31 mouse cellular contexts compared by ENCODE assay signal in genomic region chr1:77137663-77138062, GRCm38 (mm10).
DNase-seq lines count a peak whose midpoint lies in the region; ATAC-seq and TF ChIP-seq lines count a peak whose summit lies in the region.
"Had no signal": no experiment of that assay in that cellular context is flagged by ENCODE, and none has a peak within 500 bp of the region (broad histone marks: within the 10 kb centered on the region; RNA-seq: fewer than 3 reads in every experiment).

No protein-coding gene starts in this region.

- no peaks in the 10 kb centered on the region for H3K4me1 ChIP-seq in forebrain, embryonic 11.5 days (replicated peaks; ENCODE audit: control insufficient read depth, insufficient read depth, low read length)
- H3K4me1 ChIP-seq in forebrain, embryonic 13.5 days: 0 out of 2 replicates have a peak, but pooled peaks cover 4% of the 10 kb centered on the region
- peaks cover 16% of the 10 kb centered on the region for H3K4me1 ChIP-seq in midbrain, embryonic 10.5 days
- H3K4me1 ChIP-seq in midbrain, embryonic 16.5 days (ENCODE audit: control insufficient read depth, insufficient read depth, low read length): peaks cover 3% of the 10 kb centered on the region; the same call in 1 of the 2 replicates
- H3K4me1 ChIP-seq in thymus, adult 2 months (replicated peaks; ENCODE audit: control insufficient read depth, insufficient read depth, low read length): no peaks in the 10 kb centered on the region
- H3K4me1 ChIP-seq: hindbrain, embryonic 15.5 days; kidney, embryonic 15.5 days; liver, embryonic 13.5 days; megakaryocyte, embryonic 14.5 days had no signal

- no peak for ATAC-seq in forebrain, embryonic 11.5 days (replicated peaks; ENCODE audit: low FRiP score)
- ATAC-seq in forebrain, embryonic 13.5 days: no peak
- ATAC-seq in midbrain, embryonic 16.5 days: no peak
- ATAC-seq: lung, postnatal 0 days had no signal

- H3K36me3 ChIP-seq in forebrain, embryonic 11.5 days (ENCODE audit: control insufficient read depth, insufficient read depth, low read length): no peaks in the 10 kb centered on the region
- no peaks in the 10 kb centered on the region for H3K36me3 ChIP-seq in forebrain, embryonic 13.5 days (ENCODE audit: poor library complexity, severe bottlenecking)
- no peaks in the 10 kb centered on the region for H3K36me3 ChIP-seq in midbrain, embryonic 10.5 days
- H3K36me3 ChIP-seq in midbrain, embryonic 16.5 days (ENCODE audit: control insufficient read depth, insufficient read depth, low read length): no peaks in the 10 kb centered on the region
- no peaks in the 10 kb centered on the region for H3K36me3 ChIP-seq in thymus, adult 2 months (ENCODE audit: control insufficient read depth, insufficient read depth, low read length)
- H3K36me3 ChIP-seq: embryonic facial prominence, embryonic 13.5 days; forebrain, embryonic 10.5 days; hindbrain, embryonic 15.5 days; kidney, embryonic 15.5 days; limb, embryonic 10.5 days; limb, embryonic 15.5 days; liver, embryonic 13.5 days had no signal

- no peak overlapping the region for H3K4me2 ChIP-seq in forebrain, embryonic 11.5 days (ENCODE audit: low read depth, low read length, severe bottlenecking)
- no peak overlapping the region for H3K4me2 ChIP-seq in forebrain, embryonic 13.5 days
- no peak overlapping the region for H3K4me2 ChIP-seq in midbrain, embryonic 16.5 days (ENCODE audit: low read length)
- H3K4me2 ChIP-seq: embryonic facial prominence, embryonic 13.5 days; heart, embryonic 11.5 days; hindbrain, embryonic 15.5 days; kidney, embryonic 15.5 days; limb, embryonic 15.5 days; liver, embryonic 13.5 days had no signal

- H3K4me3 ChIP-seq in forebrain, embryonic 11.5 days (ENCODE audit: low read depth, low read length): no peak overlapping the region
- no peak overlapping the region for H3K4me3 ChIP-seq in forebrain, embryonic 13.5 days
- no peak overlapping the region for H3K4me3 ChIP-seq in midbrain, embryonic 10.5 days
- H3K4me3 ChIP-seq in midbrain, embryonic 16.5 days (ENCODE audit: low read depth, low read length): no peak overlapping the region
- no peak overlapping the region for H3K4me3 ChIP-seq in thymus, adult 2 months (ENCODE audit: control insufficient read depth, insufficient read depth, low read length)
- H3K4me3 ChIP-seq: embryonic facial prominence, embryonic 13.5 days; forebrain, embryonic 10.5 days; hindbrain, embryonic 15.5 days; kidney, embryonic 15.5 days; limb, embryonic 10.5 days; limb, embryonic 15.5 days; liver, embryonic 13.5 days; megakaryocyte, embryonic 14.5 days; myocyte had no signal

- no peak for TF ChIP-seq POLR2A in thymus, adult 2 months (IDR thresholded peaks at IDR 0.05; ENCODE audit: control insufficient read depth, extremely low read depth, insufficient read depth, low read length, poor library complexity)

- 5% methylated on average over 6 of the region's 6 CpGs for WGBS in forebrain, embryonic 11.5 days
- 6% methylated on average over 6 of the region's 6 CpGs for WGBS in forebrain, embryonic 13.5 days
- WGBS in midbrain, embryonic 10.5 days: 10% methylated on average over 6 of the region's 6 CpGs
- whole genome bisulfite sequencing in midbrain, embryonic 16.5 days: 14% methylated on average over 6 of the region's 6 CpGs
- WGBS in thymus, adult 2 months: 93% methylated on average over 6 of the region's 6 CpGs

- no peaks in the 10 kb centered on the region for H3K27me3 ChIP-seq in forebrain, embryonic 11.5 days (ENCODE audit: control insufficient read depth, insufficient read depth, low read length)
- no peaks in the 10 kb centered on the region for H3K27me3 ChIP-seq in forebrain, embryonic 13.5 days
- peaks cover 20% of the 10 kb centered on the region for H3K27me3 ChIP-seq in midbrain, embryonic 10.5 days (ENCODE audit: low read depth, poor library complexity, severe bottlenecking)
- no peaks in the 10 kb centered on the region for H3K27me3 ChIP-seq in midbrain, embryonic 16.5 days (ENCODE audit: control insufficient read depth, insufficient read depth, low read depth, low read length)
- no peaks in the 10 kb centered on the region for H3K27me3 ChIP-seq in thymus, adult 2 months (ENCODE audit: control insufficient read depth, insufficient read depth, low read length)
- H3K27me3 ChIP-seq: CH12.LX; embryonic facial prominence, embryonic 13.5 days; hindbrain, embryonic 15.5 days; kidney, embryonic 15.5 days; limb, embryonic 15.5 days; liver, embryonic 13.5 days; megakaryocyte, embryonic 14.5 days had no signal

- no peaks in the 10 kb centered on the region for H3K9me3 ChIP-seq in forebrain, embryonic 11.5 days (ENCODE audit: control insufficient read depth, low read length)
- no peaks in the 10 kb centered on the region for H3K9me3 ChIP-seq in forebrain, embryonic 13.5 days (replicated peaks)
- H3K9me3 ChIP-seq in midbrain, embryonic 10.5 days (replicated peaks): no peaks in the 10 kb centered on the region
- no peaks in the 10 kb centered on the region for H3K9me3 ChIP-seq in midbrain, embryonic 16.5 days (replicated peaks; ENCODE audit: control insufficient read depth, low read length, poor library complexity, severe bottlenecking)
- H3K9me3 ChIP-seq: embryonic facial prominence, embryonic 13.5 days; forebrain, embryonic 10.5 days; hindbrain, embryonic 15.5 days; kidney, embryonic 15.5 days; limb, embryonic 10.5 days; limb, embryonic 15.5 days; liver, embryonic 13.5 days had no signal

- no peak overlapping the region for H3K9ac ChIP-seq in forebrain, embryonic 11.5 days (ENCODE audit: low read length)
- H3K9ac ChIP-seq in forebrain, embryonic 13.5 days: no peak overlapping the region
- no peak overlapping the region for H3K9ac ChIP-seq in midbrain, embryonic 16.5 days (ENCODE audit: low read depth, low read length)
- H3K9ac ChIP-seq: embryonic facial prominence, embryonic 13.5 days; hindbrain, embryonic 15.5 days; kidney, embryonic 15.5 days; limb, embryonic 15.5 days; liver, embryonic 13.5 days had no signal

- DNase-seq in forebrain, embryonic 11.5 days (ENCODE audit: low spot score): peak; percentile 53
- DNase-seq in midbrain, embryonic 10.5 days (ENCODE audit: low spot score): peak; percentile 34
- peak; percentile 54 for DNase-seq in embryo, embryonic 10.5 days (ENCODE audit: low spot score)
- peak; percentile 52 for DNase-seq in retina, embryonic 14.5 days (ENCODE audit: low spot score)
- DNase-seq in thymus, adult 2 months: no peak
- no peak for DNase-seq in right cerebral cortex, adult 2 months (ENCODE audit: low spot score in 2 of 2)
- DNase-seq: adrenal gland, postnatal 14 days; cerebellum, adult 11-12 months; cerebellum, postnatal 10 days; gastrocnemius, postnatal 25 days; heart, adult 18-20 months; heart, postnatal 36 days; kidney, adult 18-20 months; kidney, postnatal 4 days; layer of hippocampus, postnatal 36 days; liver, embryonic 13.5 days; lung, adult 18-20 months; lung, postnatal 4 days had no signal

- no peak for TF ChIP-seq CTCF in thymus, adult 2 months (IDR thresholded peaks at IDR 0.05; ENCODE audit: borderline replicate concordance, control insufficient read depth, extremely low read depth, insufficient read depth, low read length, poor library complexity)

- no peak overlapping the region for H3K27ac ChIP-seq in forebrain, embryonic 11.5 days (ENCODE audit: low read depth, low read length)
- H3K27ac ChIP-seq in forebrain, embryonic 13.5 days: no peak overlapping the region
- H3K27ac ChIP-seq in midbrain, embryonic 10.5 days (replicated peaks): no peak overlapping the region
- H3K27ac ChIP-seq in midbrain, embryonic 16.5 days (ENCODE audit: low read length): no peak overlapping the region
- no peak overlapping the region for H3K27ac ChIP-seq in thymus, adult 2 months (ENCODE audit: control insufficient read depth, insufficient read depth, low read length)
- H3K27ac ChIP-seq: embryonic facial prominence, embryonic 13.5 days; forebrain, embryonic 10.5 days; hindbrain, embryonic 15.5 days; kidney, embryonic 15.5 days; limb, embryonic 10.5 days; limb, embryonic 15.5 days; liver, embryonic 13.5 days had no signal

Comparison
In these comparisons a context has a peak if more than half of its experiments do, and no peak if none do; other contexts are left out.
1. DNase-seq: peak in forebrain, embryonic 11.5 days (single experiment), midbrain, embryonic 10.5 days (single experiment), embryo, embryonic 10.5 days (single experiment) and retina, embryonic 14.5 days (single experiment); none in thymus, adult 2 months (single experiment) and right cerebral cortex, adult 2 months (0 of 2).